Mouse (Mus musculus): ENCODE data around the gene Olfr1366.
"Not testable (repeated sequence)": the region's sequence is repeated elsewhere in the genome, so short reads cannot be mapped to it uniquely, and the experiment has no call there.

The Olfr1366 gene

GRCm38 (mm10) chr13:21542708-21543107, at the start of gene Olfr1366:
TSS of gene Olfr1366 (minus strand) at chr13:21542808.
- no peak for DNase-seq (ENCODE audit: low spot score in 2 of 2)

- DNase-seq (ENCODE audit: low spot score in 2 of 2): no peak
Observed at GRCm38 (mm10) chr13:21591618-21592017, 49.0 kb upstream of the Olfr1366 start.

- DNase-seq (ENCODE audit: low spot score in 2 of 2): no peak
Observed at GRCm38 (mm10) chr13:21581659-21582058, 39.1 kb upstream of the Olfr1366 start, which contains the start of gene Olfr1364. TSS of gene Olfr1364 (minus strand) at chr13:21581759.

- DNase-seq (ENCODE audit: low spot score in 2 of 2): no peak
Observed at GRCm38 (mm10) chr13:21559793-21560192, 17.2 kb upstream of the Olfr1366 start, which contains the start of gene Olfr1535. TSS of gene Olfr1535 (minus strand) at chr13:21559893.

- DNase-seq (ENCODE audit: low spot score in 2 of 2): no peak
Observed at GRCm38 (mm10) chr13:21550416-21551110, 8.0 kb upstream of the Olfr1366 start.

GRCm38 (mm10) chr13:21549487-21549886, 6.9 kb upstream of the Olfr1366 start:
- no peak for DNase-seq (ENCODE audit: low spot score in 2 of 2)

GRCm38 (mm10) chr13:21530781-21531201, 11.8 kb downstream of the Olfr1366 start, which contains the start of gene Zkscan8:
TSS of gene Zkscan8 (minus strand) at chr13:21531120.
- peak; percentile 88 to 89 for DNase-seq (ENCODE audit: low spot score in 2 of 2)

GRCm38 (mm10) chr13:21530136-21530535, 12.5 kb downstream of the Olfr1366 start:
- DNase-seq (ENCODE audit: low spot score in 2 of 2): no peak

GRCm38 (mm10) chr13:21506221-21506649, 36.4 kb downstream of the Olfr1366 start:
- peak; percentile 78 for DNase-seq (ENCODE audit: low spot score in 2 of 2)

GRCm38 (mm10) chr13:21502296-21502695, 40.3 kb downstream of the Olfr1366 start:
- no peak for DNase-seq (ENCODE audit: low spot score in 2 of 2)

GRCm38 (mm10) chr13:21501182-21501581, 41.4 kb downstream of the Olfr1366 start, which contains the start of gene Gm11273:
TSS of gene Gm11273 (minus strand) at chr13:21501418.
- not testable (repeated sequence) for DNase-seq (ENCODE audit: low spot score in 2 of 2)

- DNase-seq (ENCODE audit: low spot score in 2 of 2): no peak
Observed at GRCm38 (mm10) chr13:21495080-21495479, 47.5 kb downstream of the Olfr1366 start, which contains the start of gene AK157302. TSS of gene AK157302 (plus strand) at chr13:21495223.

- no peak for DNase-seq (ENCODE audit: low spot score in 2 of 2)
Observed at GRCm38 (mm10) chr13:21492847-21493246, 49.8 kb downstream of the Olfr1366 start.

GRCm38 (mm10) chr13:21486881-21487280, 55.7 kb downstream of the Olfr1366 start:
- DNase-seq (ENCODE audit: low spot score in 2 of 2): no peak
